Mouse (Mus musculus) cerebellum, adult 9-11 months (tissue): ENCODE data around the gene Snx15.

Source experiments
- DNase-seq: peaks from one replicate; pipeline ENCODE4 v3.0.0; 2022

Snx15 gene

DNA sequence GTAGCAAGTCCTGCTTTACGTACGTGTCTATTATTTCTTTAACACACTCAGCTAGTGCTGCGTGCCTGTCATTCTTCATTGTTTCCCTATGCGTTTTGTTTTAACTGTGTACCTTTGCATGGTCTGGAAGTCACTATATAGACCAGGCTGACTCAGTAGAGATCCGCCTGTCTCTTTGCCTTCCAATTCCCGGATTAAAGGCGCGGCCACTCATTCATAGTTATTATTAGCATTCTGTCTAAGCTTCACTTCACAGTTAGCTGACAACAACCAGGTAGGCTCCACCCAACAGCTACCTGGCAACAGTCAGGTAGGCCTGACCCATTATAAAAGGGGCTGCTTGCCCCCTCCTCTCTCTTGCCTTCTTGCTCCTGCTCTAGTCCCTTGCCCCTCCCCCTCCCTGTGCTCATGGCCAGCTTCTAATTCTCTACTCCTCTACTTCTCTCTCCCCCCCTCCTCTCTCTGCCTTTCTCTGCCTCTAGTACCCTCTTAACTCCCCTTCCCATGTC lies 9.4 kb downstream of the Snx15 start:
- peak; percentile 70 for DNase-seq

DNA sequence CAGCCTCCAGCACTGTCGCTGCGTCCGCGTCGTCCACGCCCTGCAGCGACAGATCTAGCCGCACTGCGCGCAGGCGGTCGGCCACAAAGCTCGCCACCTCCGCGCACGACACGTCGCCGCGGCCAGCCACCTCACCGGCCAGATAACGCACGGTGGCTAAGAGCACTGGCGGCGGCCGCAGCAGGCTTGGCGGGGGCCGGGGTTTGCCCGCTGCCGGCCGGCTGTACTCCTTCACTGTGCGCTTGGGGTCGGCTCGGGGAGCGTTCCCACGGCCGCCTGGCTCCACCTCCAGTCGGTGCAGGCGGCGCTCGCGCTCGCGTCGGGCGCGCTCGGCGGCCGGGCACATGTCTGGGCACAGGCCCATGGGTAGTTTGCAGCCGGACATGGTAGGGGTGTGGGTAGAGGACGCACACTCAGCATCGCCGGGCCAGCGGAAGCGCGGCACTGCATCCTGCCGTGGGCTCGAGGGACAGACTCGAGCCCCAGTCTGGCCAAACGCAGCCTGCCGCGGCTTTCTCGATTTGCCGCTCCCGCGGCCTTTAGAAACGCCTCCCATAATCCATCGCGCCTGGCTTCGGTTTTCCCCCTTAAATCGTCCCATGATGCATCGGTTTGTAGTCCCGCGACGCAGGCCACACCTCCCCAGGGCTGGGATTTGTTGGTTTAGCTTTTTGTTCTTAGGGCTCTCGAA lies 10.0 kb downstream of the Snx15 start, which contains the start of gene Sac3d1:
Gene Sac3d1 (minus strand): TSS at position 665 of the 691 bp plus-strand sequence.
- DNase-seq, result peak; percentile 88

GRCm38 (mm10) chr19:6117346-6117985 lies 10.6 kb downstream of the Snx15 start:
- DNase-seq, result no peak

- DNase-seq, result peak; percentile 54
These were observed 11.8 kb downstream of the Snx15 start for GRCm38 (mm10) chr19:6116113-6116850.

DNA sequence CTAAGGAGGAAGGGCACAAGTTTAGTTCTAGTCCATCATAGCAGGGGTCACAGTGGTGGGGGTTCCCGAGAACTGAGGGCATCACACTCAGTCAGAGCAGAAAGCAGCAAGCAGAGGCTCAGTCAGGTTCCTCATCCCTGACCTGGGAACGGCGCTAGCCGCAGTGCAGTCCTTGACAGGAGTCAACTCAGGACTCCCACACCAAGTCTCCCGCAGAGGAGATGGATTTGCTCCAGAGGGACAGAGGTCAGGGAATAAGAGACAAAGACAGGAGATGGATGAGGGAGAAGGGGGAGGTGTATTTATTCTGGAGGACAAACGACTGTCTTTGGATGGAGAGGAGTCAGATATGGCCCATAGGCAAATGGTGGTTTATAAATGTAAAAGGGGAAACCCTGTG lies 15.0 kb downstream of the Snx15 start:
- no peak for DNase-seq

- DNase-seq, result no peak
These were observed 22.5 kb downstream of the Snx15 start, which contains the start of gene Naaladl1 for GRCm38 (mm10) chr19:6105586-6105985. TSS of gene Naaladl1 (plus strand) at chr19:6105782.

DNA sequence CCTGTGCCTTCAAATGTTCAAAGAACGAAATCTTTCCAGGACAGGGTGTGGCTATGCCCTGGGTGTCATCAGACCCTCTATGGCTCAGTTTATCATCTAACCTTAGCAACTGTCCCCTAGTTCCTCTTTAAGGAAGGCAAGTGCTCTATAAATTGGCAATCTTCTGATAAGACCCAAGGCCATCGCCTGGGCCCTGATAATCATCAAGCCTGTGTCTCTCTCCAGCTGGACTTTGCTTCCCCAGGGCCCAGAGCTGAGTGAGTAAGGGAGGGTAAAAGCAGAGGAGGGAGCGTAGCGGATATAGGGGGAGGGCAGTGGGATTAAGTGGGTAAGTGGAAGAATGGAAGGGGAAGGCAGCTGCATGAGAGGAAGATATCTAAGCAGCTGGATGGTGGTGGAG lies 23.6 kb downstream of the Snx15 start:
- no peak for DNase-seq

- DNase-seq, result no peak
These were observed 25.8 kb downstream of the Snx15 start for GRCm38 (mm10) chr19:6102169-6102853.

- no peak for DNase-seq
These were observed 26.9 kb downstream of the Snx15 start for GRCm38 (mm10) chr19:6101186-6101585.

DNA sequence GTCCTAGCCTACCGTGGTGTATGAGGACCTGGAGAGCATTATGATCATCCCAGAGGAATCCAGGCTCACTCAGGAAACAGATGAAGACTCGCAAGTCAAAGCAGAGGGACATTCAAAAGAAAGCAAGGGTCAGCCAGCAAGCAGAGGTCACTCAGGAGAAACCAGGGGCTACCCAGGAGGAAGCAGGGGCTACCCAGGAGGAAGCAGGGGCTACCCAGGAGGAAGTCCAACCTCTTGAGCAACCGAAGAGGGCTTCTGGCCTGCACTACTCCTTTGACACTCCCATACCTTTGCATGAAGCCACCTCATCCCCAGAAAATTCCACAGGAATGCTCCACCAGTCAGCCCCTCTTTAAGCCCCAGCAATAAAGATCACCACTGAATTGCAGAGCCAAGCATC lies 30.3 kb downstream of the Snx15 start:
- DNase-seq, result no peak

GRCm38 (mm10) chr19:6094119-6094518 lies 34.0 kb downstream of the Snx15 start, which contains the start of gene AC131692.1:
TSS of gene AC131692.1 (plus strand) at chr19:6094419.
- DNase-seq, result no peak

GRCm38 (mm10) chr19:6088841-6089240 lies 39.3 kb downstream of the Snx15 start:
- DNase-seq, result no peak

DNA sequence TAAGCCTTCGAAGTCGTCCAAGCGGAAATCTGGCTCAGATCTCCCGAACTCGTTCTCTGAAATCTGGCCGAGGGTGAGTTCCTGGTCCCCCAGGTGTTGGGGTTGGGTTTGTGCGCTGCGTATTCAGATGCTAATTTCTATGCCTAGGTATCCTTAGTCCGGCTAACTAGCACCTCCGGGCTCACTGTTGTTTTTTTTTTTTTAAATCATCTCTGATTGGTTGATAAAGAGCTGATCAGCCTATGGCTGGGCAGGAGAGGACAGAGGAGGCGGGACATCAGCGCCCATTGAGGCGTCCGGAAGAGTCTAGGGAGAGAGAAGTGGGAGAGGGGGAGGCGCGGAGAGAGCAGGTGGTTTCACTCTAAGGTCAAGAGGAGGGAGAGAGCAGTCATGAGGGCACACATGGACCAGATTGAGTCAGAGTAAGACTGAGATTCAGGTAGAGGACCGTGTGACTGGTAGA lies 42.7 kb downstream of the Snx15 start:
- no peak for DNase-seq

GRCm38 (mm10) chr19:6084478-6085248 lies 43.4 kb downstream of the Snx15 start, which contains the start of the genes Zfpl1 and Cdca5:
TSS of gene Zfpl1 (minus strand) at chr19:6084956.
TSS of gene Cdca5 (plus strand) at chr19:6084983.
- DNase-seq, result peak; percentile 98

DNA sequence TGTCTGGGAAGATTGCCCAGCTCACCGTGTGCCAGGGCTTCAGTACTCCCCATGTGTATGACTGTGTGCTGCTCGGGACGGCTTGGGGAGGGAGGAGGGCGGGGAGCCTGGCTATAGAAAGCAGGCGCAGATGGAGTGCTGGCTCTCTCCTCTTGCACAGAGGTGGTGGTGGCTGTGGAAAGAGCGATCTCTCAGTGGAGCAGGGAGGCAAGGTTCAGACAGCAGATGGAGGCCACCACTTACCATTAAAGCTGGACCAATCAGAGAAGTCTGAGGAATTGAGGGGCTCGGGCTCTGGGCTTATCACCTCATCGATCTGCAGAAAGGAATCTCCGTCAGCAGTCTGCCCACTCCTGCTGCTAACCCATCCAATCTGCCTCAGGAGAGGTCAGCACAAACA lies 45.9 kb downstream of the Snx15 start, which contains the start of gene Gm28374:
Gene Gm28374 (minus strand): TSS at position 101 of the 400 bp plus-strand sequence.
- DNase-seq, result no peak

- DNase-seq, result peak; percentile 19
These were observed 48.1 kb downstream of the Snx15 start, which contains the start of gene Tmem262 for GRCm38 (mm10) chr19:6079983-6080480. TSS of gene Tmem262 (plus strand) at chr19:6080033.

GRCm38 (mm10) chr19:6076564-6077393 lies 51.3 kb downstream of the Snx15 start, which contains the start of gene Vps51:
TSS of gene Vps51 (minus strand) at chr19:6077231.
- DNase-seq, result peak; percentile 88

DNA sequence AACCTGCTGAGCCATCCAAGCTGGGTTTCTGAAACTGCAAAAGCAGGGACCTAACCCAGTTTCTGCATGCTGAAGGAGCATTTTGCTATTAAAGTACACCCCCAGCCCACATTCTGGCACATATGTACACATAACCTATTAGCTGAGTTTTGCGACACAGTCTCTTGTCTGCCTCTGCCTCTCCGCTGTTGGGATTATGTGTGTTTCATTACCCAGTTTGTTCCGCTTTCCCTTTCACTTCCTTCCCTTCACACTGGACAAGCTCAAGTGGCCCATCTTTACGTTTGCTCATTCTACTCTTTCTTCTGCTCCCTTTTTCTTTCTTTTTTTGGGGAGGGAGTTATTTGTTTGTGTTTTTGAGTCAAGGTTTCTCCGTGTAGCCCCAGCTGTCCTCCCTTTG lies 54.2 kb downstream of the Snx15 start:
- DNase-seq, result no peak

DNA sequence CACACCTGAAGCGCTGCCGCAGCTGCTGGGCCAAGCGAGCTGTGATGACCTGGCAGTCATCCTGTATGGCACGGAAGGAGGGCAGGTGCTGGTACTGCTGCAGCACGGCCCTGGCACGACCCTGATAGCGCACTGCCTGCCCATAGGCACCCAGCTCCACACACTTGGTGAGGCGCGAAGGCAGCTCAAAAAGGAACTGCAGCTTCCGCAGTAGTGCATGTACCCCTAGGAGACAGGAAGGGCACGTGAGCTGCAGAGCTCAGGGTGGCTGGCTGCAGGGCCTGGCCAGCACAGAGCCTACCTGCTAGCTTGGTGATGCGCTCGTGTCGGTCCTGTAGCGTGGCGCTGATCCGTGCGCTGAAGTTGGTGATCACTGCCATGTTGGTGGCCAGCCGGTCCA lies 56.8 kb downstream of the Snx15 start:
- no peak for DNase-seq

- peak; percentile 37 for DNase-seq
These were observed 57.4 kb downstream of the Snx15 start for GRCm38 (mm10) chr19:6070571-6071250.
